Mouse (Mus musculus) left cerebral cortex, adult 18-20 months (tissue): ENCODE data around the gene Mfng. TPM values are rescaled to one million over a fixed set of nuclear protein-coding genes. Genes with fewer than 3 reads are reported as not detected.

Experiments used
- DNase-seq, 2 experiments: peaks; one replicate each; pipeline ENCODE4 v3.0.0; 2021 to 2022; ENCODE audit warnings: low spot score in 2 of 2, mixed read lengths in 1 of 2
- total RNA-seq, 2 experiments: library from RNA; stranded (reverse); gene quantifications; 2 replicates each; pipeline ENCODE4 v1.2.3; 2021

The Mfng gene
- total RNA-seq, 2 experiments from 2014 or later, result 3.8 to 4.2 TPM

DNA sequence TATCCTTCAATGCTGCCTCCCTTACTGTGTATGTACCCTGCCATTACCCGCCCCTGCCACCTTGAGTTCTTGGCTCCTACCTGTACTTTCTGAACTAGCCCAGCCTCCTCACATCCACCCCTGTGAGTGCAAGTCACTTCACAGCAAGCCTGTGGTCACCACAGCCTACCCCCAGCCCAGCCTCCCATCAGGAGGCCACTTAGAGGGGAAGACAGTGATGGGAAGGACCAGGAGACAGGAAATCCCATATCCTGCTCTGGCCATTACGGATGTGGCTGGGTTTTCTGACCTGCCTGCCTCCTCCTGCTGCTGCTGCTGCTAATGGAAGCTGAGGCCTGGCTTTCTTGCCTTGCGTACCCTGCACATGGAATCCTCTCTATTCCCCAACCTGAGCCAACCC, 14.8 kb upstream of the Mfng start:
- no peak for DNase-seq

DNA sequence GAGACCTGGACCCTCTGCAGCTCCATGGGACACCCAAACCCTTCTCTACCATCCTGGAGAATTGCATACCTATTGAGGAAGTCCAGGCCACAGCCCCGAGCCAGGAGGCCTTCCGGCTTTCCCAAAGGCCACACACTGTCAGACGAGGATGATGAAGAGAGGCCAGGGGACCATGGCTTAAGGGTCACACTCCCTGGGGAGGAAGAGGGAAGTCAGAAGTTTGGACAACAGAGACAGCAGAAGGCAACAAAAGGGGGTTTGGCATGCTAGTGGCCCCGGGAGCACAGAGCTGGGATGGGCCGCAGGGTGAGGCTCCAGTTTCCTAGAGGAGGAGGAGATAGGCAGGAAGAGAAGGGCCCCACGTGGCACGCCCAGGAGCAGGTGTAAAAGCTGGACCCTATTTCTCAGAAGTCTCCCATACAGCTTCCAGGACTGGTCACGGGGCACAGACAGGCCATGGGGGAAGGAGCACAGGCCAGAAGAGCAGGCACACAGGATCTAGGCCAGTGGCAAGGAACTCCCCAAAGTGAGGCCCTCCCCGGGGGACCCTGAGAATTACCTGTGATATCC, 14.1 kb upstream of the Mfng start:
- no peak for DNase-seq

DNA sequence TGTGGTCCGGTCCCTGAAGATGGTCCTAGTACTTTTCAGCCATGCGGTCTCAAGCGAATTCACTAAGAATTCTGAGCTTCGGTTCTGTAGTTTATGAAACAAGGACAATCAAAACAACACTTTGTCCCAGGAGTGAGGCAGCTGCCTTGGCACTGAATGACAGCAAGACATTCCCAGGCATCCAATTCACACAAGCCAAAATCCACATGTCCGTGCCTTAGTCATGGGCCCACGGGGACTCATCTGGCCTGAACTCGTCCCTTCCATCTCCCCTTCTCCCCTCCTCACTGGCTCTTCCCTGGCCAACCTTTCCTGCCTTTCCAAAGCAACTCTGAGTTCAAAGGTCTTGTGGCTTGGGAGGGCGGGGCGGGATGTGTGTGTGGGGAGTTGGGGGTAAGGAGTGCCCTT, 13.1 kb upstream of the Mfng start:
- DNase-seq, result no peak

DNA sequence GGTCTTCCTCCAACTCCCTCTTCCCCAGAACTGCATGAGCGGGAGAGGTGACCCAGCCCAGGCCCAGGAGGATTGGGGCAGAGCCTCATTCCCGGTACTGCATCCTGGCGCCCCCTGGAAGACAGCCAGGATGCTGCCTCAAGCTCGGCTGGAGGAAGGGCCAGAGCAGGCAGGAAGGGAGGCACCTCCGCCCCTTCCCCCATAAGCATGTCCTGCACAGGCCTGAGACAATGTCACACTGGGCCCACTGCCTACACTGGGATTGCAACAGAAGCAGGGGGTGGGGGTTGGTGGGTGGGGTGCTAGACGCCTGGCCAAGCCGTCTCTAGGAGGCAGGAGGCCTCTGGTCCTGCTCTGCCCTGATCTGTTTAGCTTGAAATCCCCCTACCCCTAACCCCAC, 12.7 kb upstream of the Mfng start:
- no peak for DNase-seq

DNA sequence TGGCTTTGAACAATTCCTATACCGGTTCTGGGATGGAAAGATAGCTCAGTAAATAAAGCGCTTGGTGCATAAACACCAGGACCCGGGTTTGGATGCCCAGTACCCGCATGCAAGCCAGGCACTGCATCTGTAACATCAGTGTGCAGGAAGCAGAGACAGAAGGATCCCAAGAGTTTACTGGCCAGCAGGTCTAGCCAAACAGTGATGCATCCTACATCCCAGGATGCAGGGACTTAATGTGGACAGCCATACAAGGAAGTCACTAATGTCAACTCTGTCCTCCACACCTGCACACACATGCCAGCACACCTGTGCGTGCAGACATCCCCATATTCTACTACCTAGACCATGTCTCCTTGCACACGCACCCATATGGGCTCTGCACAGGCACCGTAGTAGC, 12.0 kb upstream of the Mfng start:
- no peak for DNase-seq

DNA sequence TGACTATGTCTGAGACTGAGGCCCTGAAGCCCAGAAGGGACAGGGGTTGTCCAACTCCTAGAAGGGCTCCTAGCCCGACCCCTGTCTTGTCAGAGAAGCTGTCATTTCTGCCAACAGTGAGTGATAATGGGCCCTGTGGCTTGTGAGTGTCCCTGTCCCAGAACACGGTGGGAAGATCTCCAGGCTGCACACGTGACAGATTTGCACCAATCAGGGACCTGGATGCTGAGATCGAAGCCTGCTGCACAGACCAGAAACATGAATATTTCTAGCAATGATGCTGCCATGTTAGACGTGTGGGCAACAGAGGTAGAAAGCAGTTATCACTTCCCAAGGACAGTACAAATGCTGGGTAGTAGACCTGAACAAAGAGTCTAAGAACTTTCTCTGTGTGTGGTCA, 11.2 kb upstream of the Mfng start:
- no peak for DNase-seq

DNA sequence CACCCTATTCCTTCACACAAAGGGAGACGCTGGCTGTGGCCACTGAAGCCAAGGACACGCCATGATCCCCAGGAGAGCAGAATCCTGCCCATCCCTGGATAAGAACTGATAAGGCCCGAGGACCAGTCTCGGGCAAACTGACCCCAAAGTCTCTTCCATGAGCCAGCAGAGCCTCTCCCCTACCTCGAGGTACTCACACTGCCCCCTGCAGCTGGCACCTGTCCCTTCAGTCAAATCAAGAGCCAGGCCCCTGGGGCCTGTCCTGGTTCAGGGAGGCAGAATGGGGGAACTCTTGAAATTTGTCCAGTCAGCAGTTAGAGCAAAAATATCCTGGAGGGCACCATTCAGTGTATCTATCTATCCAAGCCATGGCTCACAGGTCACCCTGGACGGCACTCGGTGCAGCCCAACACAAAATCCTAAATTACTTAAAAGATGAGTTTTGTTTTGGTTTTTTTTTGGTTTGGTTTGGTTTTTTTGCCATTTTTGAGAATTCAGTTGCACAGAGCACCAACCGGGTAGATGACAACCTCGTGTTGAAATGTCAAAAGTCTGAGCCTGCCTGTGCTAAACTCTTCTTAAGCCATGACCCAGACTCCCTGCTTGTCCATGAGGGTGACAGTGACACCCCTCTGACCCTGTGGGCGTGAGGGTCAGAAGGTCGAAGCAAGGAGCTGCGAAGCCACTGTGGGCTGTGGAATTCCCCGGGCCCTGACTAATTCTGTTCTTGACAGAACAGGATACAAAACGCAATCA, 9.3 kb upstream of the Mfng start:
- no peak for DNase-seq

DNA sequence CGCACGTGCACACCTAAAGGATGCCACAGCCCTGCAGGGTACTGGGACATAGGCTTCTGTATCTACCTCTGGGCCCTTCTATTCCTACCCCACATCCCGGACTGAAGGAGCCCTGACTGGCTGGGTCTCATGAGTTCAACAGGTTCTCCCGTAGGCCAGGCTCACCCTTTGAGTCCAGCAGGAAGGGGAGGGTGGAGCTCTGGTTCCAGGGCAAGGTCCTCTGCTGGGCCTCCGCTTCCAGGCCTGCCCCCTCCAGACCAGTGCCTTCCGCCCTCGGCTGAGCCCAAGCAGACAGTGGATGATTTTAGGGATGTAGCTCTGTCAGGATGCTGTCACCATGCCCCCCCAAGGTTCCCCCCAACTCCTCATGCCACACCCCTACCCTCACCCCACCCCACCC, 7.6 kb upstream of the Mfng start:
- DNase-seq, result no peak

DNA sequence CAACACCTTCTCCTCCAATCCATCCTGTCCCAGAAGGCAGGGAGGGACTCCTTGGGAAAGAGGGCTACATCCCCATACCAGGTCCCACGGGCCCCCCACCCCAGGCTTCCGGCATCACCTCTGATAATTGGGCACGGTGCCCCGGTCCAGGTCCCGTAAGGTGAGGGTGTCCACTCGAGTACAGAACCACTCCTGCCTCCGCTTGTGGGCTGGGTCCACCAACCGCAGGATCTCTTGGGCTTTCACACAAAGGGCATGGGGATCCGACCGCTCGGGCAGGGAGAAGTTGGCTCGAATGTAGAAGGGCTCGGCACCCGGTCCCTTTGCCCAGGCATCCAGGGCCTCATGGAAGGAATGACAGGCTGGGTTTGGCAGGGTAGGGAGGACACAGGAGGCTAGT, 7.1 kb upstream of the Mfng start:
- DNase-seq, result no peak

DNA sequence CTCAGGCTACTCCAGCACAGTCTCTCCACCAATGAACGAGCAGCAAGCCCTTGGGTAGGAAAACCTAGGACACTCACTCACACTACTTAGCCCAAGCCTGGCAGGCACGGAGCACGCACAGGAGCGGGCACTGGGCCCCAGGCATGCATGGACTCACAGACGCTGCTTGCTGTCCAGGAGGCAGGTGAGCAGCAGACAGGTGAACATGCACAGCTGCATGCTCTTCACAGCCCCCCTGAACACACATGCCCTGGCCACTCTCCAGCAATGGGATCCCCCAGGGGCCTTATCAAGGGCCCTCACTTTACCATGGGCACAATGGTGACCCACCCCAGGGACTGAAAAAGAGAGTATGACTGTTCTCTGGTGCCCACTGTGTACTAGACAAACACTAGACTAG, 6.4 kb upstream of the Mfng start:
- no peak for DNase-seq

DNA sequence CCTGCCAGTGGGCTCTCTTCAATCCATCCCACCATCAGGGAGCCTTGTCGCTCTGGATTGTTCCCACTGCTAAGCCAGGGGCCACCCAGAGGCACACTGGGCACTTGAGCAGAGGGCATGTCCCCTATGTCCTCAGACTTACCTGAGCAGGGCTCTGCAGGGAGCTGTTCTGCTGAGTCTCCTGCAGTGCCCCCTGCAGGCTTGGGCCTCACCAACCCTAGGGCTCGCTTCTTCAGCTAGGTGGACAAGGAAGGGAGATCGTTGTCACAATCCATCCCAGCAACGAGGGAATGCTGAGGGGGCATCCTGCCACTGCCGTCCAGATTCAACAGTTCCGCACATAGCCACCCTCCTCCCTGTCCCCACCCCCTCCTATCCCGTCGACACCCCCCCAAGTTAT, 6.0 kb upstream of the Mfng start:
- no peak for DNase-seq

DNA sequence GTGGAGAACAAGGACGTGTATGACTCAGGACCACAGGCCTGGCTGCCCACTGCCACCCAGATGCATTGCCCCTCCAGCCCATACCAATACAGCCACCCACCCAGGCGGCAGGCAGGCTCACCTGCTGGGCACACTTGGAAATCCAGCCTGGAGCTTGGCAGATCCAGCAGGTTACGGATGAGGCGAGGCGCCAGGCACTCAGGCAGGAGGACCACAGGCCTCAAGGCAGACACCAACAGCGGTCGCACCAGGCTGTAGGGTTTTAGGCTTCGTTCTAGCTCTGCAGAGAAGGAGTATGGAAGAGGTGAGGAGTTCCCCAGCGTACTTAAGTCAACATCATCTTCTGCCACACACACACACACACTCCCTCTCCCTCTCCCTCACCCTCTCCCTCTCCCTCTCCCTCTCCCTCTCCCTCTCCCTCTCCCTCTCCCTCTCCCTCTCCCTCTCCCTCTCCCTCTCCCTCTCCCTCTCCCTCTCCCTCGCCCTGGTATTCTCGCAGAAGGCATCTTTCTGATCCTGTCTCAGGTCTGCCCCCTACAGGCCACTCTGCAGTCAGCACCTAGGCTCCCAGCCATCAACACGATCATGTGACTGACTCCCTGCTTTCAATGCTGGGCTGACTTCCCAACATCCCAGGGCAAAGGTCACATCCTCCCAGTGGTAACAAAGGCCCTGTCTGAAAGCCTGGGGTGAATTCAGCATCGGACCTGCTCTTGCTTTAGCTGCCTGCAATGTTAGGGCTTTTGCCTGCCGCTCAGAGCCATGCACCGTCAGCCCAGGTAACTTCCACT, 5.0 kb upstream of the Mfng start:
- peak; percentile 89 to 93 for DNase-seq

DNA sequence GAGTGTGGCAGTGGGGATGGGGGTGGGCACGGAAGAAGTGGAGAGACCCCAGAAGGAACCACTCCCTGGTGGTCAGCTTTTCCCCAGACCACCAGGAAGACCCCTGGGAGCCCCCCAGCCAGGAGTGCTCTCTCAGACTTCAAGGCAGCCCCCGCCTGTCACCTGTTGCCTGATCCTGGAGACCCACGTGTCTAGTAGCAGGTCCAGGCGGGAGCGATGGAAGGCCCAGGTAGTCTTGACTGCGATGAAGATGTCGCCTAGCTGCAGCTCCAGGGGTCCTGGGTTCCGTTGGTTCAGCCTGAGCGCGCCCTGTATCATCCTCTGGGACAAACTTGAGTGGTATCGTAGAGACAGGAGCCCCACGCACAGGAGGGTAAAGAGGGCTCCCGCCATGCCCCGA, 419 bp downstream of the Mfng start:
- DNase-seq, result no peak

DNA sequence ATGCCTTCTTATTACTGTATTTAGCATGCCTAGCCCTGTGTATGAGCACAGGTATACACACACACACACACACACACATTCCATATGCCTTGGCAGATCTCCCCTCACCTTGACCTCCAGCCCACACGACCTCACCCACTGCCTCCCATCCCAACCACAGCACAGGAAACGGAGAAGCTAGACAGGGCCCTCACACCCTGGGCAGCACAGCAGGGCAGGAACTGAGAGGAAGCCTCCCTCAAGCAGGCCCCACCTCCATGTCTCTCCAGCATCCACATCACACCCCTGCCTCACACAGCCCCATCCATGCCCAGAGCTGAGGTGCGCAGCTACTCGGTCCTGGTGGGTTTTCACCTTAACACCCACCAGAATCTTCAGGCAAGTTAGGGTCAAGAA, 909 bp downstream of the Mfng start:
- DNase-seq, result no peak

DNA sequence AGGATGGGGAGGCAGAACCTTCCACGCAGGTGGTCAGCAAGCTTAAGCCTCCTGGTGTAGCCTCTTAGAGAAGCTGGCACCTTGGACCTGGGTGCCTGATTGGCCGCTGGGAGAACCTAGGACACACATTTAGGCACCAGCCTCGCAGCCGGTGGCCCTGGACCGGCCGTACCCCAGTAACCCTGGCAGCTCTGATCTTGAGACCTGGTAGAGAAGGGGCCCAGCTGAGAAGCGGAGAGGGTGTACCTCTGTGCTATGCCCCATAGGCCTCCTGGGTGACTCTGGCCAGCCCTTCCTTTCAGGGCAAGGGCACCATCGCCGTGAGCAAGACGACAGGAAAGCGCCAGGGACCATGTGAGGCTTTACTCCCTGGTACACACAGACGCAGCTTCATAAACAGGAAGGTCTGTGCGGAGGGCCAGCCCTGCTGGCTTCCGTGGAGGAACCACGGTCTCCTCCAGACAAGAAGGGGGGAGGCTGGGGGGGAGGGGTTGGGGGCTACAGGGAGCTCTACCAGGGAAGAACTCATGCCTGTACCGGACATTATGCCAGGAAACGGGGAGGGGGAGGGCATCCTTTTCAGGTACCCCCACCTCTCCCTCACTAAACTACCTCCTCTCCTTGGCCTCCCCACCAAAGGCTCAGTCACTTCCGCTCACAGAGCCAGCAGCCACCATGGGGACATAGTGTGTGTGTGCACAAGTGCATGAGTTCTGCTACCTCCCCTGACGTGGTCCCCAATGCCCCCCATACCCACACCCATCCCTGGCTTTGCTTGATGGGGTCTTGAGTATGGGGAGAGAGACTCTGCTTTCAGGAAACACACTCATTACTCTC, 1.5 kb downstream of the Mfng start:
- no peak for DNase-seq

DNA sequence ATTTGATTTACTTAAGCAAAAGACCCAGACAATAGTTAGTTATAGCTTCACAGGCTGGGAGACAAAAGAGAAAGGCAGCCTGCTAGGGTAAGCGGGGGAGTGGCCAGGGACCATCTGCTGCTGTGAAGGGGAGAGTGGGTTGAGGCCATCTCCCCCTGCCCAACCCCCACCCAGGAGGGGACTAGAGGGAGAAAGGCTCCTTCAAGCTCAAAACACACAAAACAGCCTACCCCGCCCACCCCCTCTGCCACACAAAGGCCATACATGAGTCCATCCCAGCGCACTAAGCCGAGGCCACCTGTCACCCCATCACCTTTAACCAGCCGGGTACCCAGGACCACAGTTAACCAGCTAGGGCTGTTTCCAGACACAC, 2.3 kb downstream of the Mfng start:
- DNase-seq, result no peak

DNA sequence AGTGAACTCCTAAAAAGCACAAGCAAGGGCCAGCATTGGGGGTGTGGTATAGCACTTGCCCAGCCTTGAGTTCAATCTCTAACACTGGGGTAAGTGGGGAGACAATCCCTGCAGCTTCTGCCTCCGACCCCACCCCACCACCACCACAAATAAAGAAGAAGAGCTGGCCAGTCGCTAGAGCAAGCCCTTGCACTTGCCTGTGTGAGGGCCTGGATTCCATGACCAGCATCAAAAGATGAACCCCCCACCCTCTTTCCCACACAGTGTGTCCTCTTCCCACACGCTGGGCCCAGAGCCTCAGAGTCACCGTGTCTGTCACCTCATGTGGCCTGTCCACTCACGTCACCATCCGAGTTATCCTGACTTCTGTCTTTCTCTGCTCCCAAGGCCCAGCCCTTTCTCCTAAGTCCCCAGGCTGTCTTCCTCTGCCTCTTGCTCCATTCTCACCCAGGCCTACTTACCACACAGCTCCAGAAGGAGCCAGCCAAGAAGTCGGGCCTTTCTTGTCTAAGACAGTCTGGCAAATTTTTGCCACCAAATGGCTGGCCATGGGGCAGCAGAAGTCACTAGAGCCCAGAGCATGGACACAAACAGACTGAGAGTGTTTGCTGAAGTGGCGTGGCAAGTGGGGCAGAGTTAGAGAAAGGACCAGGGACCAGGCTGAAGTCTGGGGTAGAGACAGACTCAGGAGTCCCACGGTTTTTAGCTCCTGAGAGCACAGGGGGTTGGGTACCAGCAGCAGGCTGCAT, 2.9 kb downstream of the Mfng start:
- no peak for DNase-seq

DNA sequence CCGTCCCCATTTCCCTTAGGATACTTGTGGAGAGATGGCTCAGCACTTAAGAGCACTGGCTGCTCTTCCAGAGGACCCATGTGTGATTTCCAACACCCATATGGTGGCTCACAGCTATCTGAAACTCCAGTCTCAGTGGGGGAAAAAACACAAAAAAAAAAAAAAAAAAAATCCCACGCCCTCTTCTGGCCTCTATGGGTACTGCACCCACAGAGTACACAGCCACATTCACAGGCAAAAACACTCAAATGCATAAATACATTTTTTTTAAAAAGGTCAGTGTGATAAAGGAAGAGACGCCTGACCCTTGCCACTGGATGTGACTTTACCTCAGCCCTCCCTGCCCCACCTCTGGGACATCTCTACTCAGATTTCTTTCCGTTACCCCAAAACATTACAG, 4.2 kb downstream of the Mfng start:
- DNase-seq, result no peak

DNA sequence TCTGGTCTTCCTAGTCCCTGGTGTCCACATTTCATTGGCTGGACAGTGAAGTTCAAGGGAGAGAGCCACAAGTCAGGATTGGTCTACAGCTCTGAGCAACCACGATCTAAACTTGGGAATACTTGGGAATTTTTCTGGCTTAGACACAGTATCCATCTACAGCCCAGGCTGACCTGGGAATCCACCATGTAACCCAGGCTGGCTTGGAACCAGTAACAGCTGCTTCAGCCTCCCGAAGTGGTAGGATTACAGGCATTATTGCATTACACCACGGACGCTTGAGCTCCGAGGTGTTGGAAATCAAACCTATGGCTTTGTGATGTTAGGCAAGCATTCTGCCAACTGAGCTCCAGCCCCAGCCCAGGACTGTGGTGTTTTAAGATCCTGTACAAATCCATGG, 9.6 kb downstream of the Mfng start:
- DNase-seq, result no peak

DNA sequence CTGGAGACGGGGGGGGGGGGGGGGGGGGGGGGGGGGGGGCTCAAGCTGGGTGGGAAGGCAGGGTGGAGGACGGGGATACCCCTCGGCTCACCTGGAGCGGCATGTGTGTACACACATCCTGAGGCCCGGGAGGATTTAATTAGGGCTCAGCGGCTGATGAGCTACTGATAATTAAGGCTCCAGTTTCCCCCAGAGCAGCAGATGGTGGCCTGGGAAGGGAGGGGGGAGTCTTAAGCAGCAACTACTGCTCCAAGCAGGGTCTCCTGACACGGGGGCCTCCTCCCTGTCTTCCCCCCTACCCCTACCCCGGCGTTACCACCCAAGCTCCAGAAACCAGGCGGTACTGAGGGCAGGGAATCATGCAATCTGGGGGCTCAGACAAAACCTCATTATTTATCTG, 10.1 kb downstream of the Mfng start:
- DNase-seq, result no peak

DNA sequence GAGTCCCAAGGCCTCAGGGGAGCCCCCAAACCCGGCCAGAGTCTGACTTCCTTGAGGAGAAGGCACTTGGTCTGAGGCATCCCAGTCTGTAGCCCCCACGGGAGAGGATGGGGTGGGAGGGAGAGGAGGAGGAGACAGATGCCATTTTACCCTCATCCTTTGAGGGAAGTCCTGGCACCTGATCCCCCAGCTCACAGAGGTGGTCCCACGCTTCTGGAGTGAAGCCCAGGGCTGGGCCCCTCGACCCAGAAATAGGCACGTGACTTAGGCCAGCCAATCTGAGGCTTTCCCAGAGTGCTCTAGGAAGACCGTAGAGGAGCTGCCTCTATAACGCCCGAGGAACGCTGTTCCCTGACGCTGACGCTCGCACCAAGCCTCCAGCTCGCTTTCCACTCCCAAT, 12.2 kb downstream of the Mfng start:
- DNase-seq, result no peak
